Mouse (Mus musculus): ENCODE results near the gene Ubash3b. TPM values are rescaled to one million over a fixed set of nuclear protein-coding genes. Genes with fewer than 3 reads are reported as not detected.

The Ubash3b gene
- polyA plus RNA-seq, 1 experiment from 2014 or later, result 7.8 TPM

DNA sequence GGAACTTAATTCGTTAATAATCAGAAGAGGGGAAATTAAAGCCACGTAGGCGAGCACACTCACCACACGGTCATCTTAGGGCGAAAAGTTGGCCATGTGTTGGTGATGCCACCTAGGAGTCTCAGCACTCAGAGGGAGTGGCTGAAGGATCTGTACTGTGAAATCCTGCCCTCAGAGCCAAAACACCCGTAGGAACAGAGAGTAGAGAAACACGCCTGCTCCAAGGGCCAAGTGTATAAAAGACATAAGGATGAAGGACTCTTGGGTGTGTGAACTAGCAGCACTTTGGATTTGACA, 197.1 kb downstream of the Ubash3b start:
- 17% methylated on average over 7 of the region's 7 CpGs for WGBS
- no peak for DNase-seq (ENCODE audit: low spot score)
- Histone ChIP-seq H3K4me1 (peaks cover 21% of the 10 kb centered on the region), H3K9me3 (replicated peaks) (no peaks in the 10 kb centered on the region), H3K4me3 (peak overlapping the region; percentile 70), H3K27ac (no peak overlapping the region), H3K27me3 (ENCODE audit: low read depth, poor library complexity, severe bottlenecking) (peaks cover 63% of the 10 kb centered on the region), H3K36me3 (no peaks in the 10 kb centered on the region)

DNA sequence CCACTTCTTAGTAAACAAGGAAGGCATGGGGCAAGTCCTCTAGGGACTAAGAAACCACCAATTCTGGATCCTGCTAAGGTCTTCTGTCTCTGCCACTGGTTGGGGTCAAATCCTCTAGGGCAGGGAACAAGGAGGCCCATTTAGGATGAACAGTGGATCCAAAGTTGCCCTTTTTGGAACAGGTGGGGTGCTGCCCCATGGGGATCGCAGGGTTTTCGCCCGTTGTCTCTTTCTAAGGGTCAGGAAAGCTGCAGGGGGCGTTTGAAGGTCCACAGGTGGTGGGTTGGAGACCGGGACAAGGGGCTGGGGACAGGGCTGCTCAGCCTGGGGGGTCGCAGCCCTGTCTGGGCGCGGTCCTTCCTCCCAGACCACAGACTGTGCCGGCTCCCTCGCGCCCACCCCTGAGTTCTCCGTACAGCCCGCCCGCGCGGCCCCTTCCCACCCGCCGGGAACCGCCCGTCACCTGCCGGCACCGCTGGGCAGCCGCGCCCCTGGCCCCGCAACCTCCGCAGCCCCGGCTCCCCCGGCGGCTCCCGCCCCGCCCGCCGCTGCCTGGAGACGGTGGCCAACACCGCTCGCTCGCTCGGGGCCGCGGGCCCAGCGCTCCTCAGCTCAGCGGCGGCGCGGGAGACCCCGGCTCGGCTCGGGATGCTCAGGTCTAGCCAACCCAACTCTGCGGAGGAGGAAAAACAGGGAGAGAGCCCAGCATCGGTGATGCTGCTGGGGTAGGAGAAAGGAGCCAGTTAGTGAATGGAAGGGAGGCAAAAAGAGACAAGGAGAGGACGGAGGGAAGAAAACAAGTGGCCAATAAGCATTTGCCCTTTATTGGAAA, 197.7 kb downstream of the Ubash3b start, which contains the start of gene Jhy:
TSS of gene Jhy (minus strand) at position 533 of the 832 bp plus-strand sequence.
- DNase-seq (ENCODE audit: low spot score), result peak; percentile 55
- Histone ChIP-seq H3K4me3 (peak within 1 kb of the TSS; percentile 70), H3K4me1 (peaks cover 21% of the 10 kb centered on the region), H3K27ac (peak within 1 kb of the TSS; percentile 84), H3K36me3 (no peaks in the 10 kb centered on the region), H3K27me3 (ENCODE audit: low read depth, poor library complexity, severe bottlenecking) (peaks cover 63% of the 10 kb centered on the region), H3K9me3 (replicated peaks) (no peaks in the 10 kb centered on the region)
- under 1% methylated on average over 50 of the region's 51 CpGs for WGBS

DNA sequence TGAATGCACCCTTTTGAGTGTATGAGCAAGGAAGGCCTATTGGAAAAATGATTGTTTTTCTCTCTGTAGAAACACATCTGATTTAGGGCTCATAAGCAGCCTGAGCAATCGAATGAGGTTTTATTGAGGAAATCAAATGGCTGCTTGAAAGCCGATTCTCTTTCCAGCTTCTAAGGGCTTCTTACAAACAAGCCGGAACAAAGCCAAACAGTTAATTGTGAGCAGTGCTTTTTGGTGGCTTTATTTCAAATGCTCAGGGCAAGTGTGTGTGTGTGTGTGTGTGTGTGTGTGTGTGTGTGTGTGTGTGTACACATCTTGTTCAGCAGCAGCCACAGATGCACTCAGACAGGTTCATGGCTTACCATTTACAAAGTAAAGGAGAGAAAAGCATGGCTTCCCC, 200.1 kb downstream of the Ubash3b start:
- DNase-seq (ENCODE audit: low spot score), result no peak
- Histone ChIP-seq H3K4me3 (no peak overlapping the region), H3K27ac (no peak overlapping the region), H3K36me3 (no peaks in the 10 kb centered on the region), H3K27me3 (ENCODE audit: low read depth, poor library complexity, severe bottlenecking) (peaks cover 60% of the 10 kb centered on the region), H3K4me1 (peaks cover 21% of the 10 kb centered on the region), H3K9me3 (replicated peaks) (no peaks in the 10 kb centered on the region)
- WGBS, result 81% methylated on average over 3 of the region's 3 CpGs

Other genes starting within 250 kb of the Ubash3b start
- gene Jhy, start 197.6 kb downstream of the Ubash3b start, polyA plus RNA-seq (2016; fragmentation: Nextera tagmentation; extraction: Ambion mirVana), result 0.10 and 0.15 TPM in 2 replicates
- 0.08 and 0.16 TPM in 2 replicates for gene Crtam, start 157.1 kb downstream of the Ubash3b start, polyA plus RNA-seq (2016; fragmentation: Nextera tagmentation; extraction: Ambion mirVana)